Mouse (Mus musculus) stomach, postnatal 0 days (tissue): ENCODE results near the gene Patz1. TPM values are rescaled to one million over a fixed set of nuclear protein-coding genes. Genes with fewer than 3 reads are reported as not detected.

ENCODE experiments used
- ATAC-seq: fragments of 200-750 bp; cut with Nextera tagmentation; 2 replicates; pipeline ENCODE4 v1.8.0; 2017; ENCODE audit not compliant: low FRiP score, low TSS enrichment
- DNase-seq: peaks from one replicate; pipeline ENCODE4 v3.0.0-alpha.2; 2016; ENCODE audit warnings: low spot score
- H3K27ac ChIP-seq: fragments of 300-500 bp; sonication (generic); replicated peaks from 2 replicates; pipeline ENCODE4 v1.5.1; 2014; ENCODE audit warnings: mild to moderate bottlenecking, control low read depth
- H3K27me3 ChIP-seq: fragments of 300-500 bp; sonication (generic); 2 replicates; pipeline ENCODE4 v1.6.1; 2014; ENCODE audit warnings: low read length; ENCODE audit not compliant: control insufficient read depth, insufficient read depth
- H3K36me3 ChIP-seq: fragments of 300-500 bp; sonication (generic); 2 replicates; pipeline ENCODE4 v1.6.1; 2014; ENCODE audit warnings: low read length, mixed read lengths; ENCODE audit not compliant: control insufficient read depth, insufficient read depth
- H3K4me1 ChIP-seq: fragments of 300-500 bp; sonication (generic); replicated peaks from 2 replicates; pipeline ENCODE4 v1.6.1; 2014; ENCODE audit warnings: antibody characterized with exemption; ENCODE audit not compliant: control insufficient read depth, insufficient read depth
- H3K4me2 ChIP-seq: fragments of 300-500 bp; sonication (generic); replicated peaks from 2 replicates; pipeline ENCODE4 v1.6.1; 2014; ENCODE audit warnings: low read depth, mild to moderate bottlenecking, control low read depth, moderate library complexity
- H3K4me3 ChIP-seq: fragments of 300-500 bp; sonication (generic); 2 replicates; pipeline ENCODE4 v1.5.1; 2014; ENCODE audit warnings: low read depth, low read length, control low read depth
- H3K9ac ChIP-seq: fragments of 300-500 bp; sonication (generic); 2 replicates; pipeline ENCODE4 v1.6.1; 2014; ENCODE audit warnings: mild to moderate bottlenecking, low read length, control low read depth, mixed read lengths
- H3K9me3 ChIP-seq: fragments of 300-500 bp; sonication (generic); 2 replicates; pipeline ENCODE4 v1.6.1; 2016; ENCODE audit warnings: low read length; ENCODE audit not compliant: control insufficient read depth
- CTCF ChIP-seq: IDR thresholded peaks from 2 replicates; pipeline ENCODE4 v1.5.1; 2016; ENCODE audit warnings: antibody characterized with exemption, low read depth, mild to moderate bottlenecking, moderate library complexity
- EP300 ChIP-seq: optimal IDR thresholded peaks from 2 replicates; pipeline ENCODE3; 2016; ENCODE audit warnings: antibody characterized with exemption
- WGBS: fragments of 180-500 bp; shearing (Covaris S2); extraction: QIAGEN DNeasy Blood & Tissue Kit; methylation state at CpG from one replicate; pipeline ENCODE4 v1.1.7; 2014; 5-methylcytosine and 5-hydroxymethylcytosine counted together
- polyA plus RNA-seq: library from polyadenylated mRNA; unstranded; fragments of >200 nt; fragmentation: Nextera tagmentation; extraction: Ambion mirVana; gene quantifications from 2 replicates; pipeline ENCODE4 v1.2.1, GENCODE M21; 2015

The Patz1 gene
- polyA plus RNA-seq, 1 experiment from 2014 or later: 12.2 TPM

GRCm38 (mm10) chr11:3352990-3353585 lies 64.4 kb downstream of the Patz1 start:
- 62% methylated on average over 18 of the region's 18 CpGs for WGBS

More at GRCm38 (mm10) chr11:3352990-3353585, 64.4 kb downstream of the Patz1 start:
- H3K9me3 ChIP-seq: no peaks in the 10 kb centered on the region
- TF ChIP-seq CTCF (peak; percentile 53), EP300 (no peak)
- DNase-seq (no peak), ATAC-seq (no peak)
- H3K4me2 ChIP-seq: no peak overlapping the region
- peaks cover 25% of the 10 kb centered on the region for H3K36me3 ChIP-seq
- H3K4me1 ChIP-seq: no peaks in the 10 kb centered on the region; the same call in 1 of the 2 replicates
- H3K27ac ChIP-seq: no peak overlapping the region
- no peak overlapping the region for H3K9ac ChIP-seq
- no peak overlapping the region for H3K4me3 ChIP-seq
- H3K27me3 ChIP-seq: no peaks in the 10 kb centered on the region

Other genes starting within 250 kb of the Patz1 start
- gene Sfi1, start 95.4 kb upstream of the Patz1 start, polyA plus RNA-seq: 5.7 and 7.4 TPM in 2 replicates
- 15.3 and 19.8 TPM in 2 replicates for gene Eif4enif1, start 86.5 kb upstream of the Patz1 start, polyA plus RNA-seq
- gene Drg1, start 22.5 kb upstream of the Patz1 start, polyA plus RNA-seq: 103 and 109 TPM in 2 replicates
- 8.9 and 9.0 TPM in 2 replicates for gene Pik3ip1, start 41.5 kb downstream of the Patz1 start, polyA plus RNA-seq
- 69.3 and 73.9 TPM in 2 replicates for gene Limk2, start 120.3 kb downstream of the Patz1 start, polyA plus RNA-seq
- 19.4 and 20.9 TPM in 2 replicates for gene Rnf185, start 163.5 kb downstream of the Patz1 start, polyA plus RNA-seq
- gene Pla2g3, start 199.4 kb downstream of the Patz1 start, polyA plus RNA-seq: 9.4 and 11.0 TPM in 2 replicates
- gene Inpp5j, start 215.9 kb downstream of the Patz1 start, polyA plus RNA-seq: 2.4 and 2.7 TPM in 2 replicates
- gene Selenom, start 225.8 kb downstream of the Patz1 start, polyA plus RNA-seq: 179 and 191 TPM in 2 replicates